In the genomic region with DNA sequence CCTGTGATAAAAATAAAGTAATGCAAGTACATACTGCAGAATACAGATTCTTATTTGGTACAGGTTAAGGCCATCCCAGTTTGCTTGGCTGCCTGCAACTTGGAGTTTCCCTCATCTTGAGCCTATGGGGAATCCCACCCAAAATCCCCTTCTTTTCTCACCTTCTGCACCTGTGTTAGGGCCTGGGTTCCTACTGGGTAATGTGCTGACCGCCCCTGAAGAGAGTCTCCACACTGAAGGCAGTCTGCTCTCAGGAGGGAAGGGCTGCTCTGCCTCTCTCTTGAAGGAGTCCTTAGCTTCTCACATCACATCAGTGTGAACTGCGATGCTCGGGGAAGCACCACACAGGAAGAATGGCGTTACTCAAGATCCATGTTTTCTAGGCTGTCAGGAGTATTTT, we compare ENCODE assay signal across 20 mouse cellular contexts. TPM values are rescaled to one million over a fixed set of nuclear protein-coding genes. Genes with fewer than 3 reads are reported as not detected.
"Had no signal": no experiment of that assay in that cellular context is flagged by ENCODE, and none has a peak within 500 bp of the region (broad histone marks: within the 10 kb centered on the region; RNA-seq: fewer than 3 reads in every experiment).

No protein-coding gene starts in this region.

- H3K27ac ChIP-seq: limb, embryonic 10.5 days; limb, embryonic 13.5 days; liver, embryonic 12.5 days; liver, embryonic 15.5 days; lung, embryonic 15.5 days; midbrain, embryonic 10.5 days; midbrain, embryonic 13.5 days; stomach, postnatal 0 days had no signal

- H3K4me1 ChIP-seq: limb, embryonic 10.5 days; limb, embryonic 13.5 days; liver, embryonic 12.5 days; liver, embryonic 15.5 days; lung, embryonic 15.5 days; midbrain, embryonic 13.5 days had no signal

- DNase-seq: kidney, adult 9 months; kidney, postnatal 14 days; kidney, postnatal 4 days; liver; lung, adult 18-20 months; lung, postnatal 10 days; lung, postnatal 36 days; right cerebral cortex, postnatal 4 days; thymus, postnatal 25 days had no signal

- ATAC-seq: liver, embryonic 12.5 days; midbrain, embryonic 13.5 days had no signal

- H3K9me3 ChIP-seq: limb, embryonic 10.5 days; limb, embryonic 13.5 days; liver, embryonic 12.5 days; liver, embryonic 15.5 days; lung, embryonic 15.5 days; megakaryocyte, embryonic 14.5 days; midbrain, embryonic 10.5 days; midbrain, embryonic 13.5 days had no signal

- H3K27me3 ChIP-seq: limb, embryonic 13.5 days; liver, embryonic 12.5 days; liver, embryonic 15.5 days; lung, embryonic 15.5 days; megakaryocyte, embryonic 14.5 days; midbrain, embryonic 13.5 days had no signal

- H3K4me3 ChIP-seq: limb, embryonic 10.5 days; limb, embryonic 13.5 days; liver, embryonic 12.5 days; liver, embryonic 15.5 days; lung, embryonic 15.5 days; megakaryocyte, embryonic 14.5 days; midbrain, embryonic 10.5 days; midbrain, embryonic 13.5 days had no signal

RNA-seq across cellular contexts. Expression of a gene that starts 11.2 kb away (rescaled TPM):
- polyA plus RNA-seq: midbrain, postnatal 0 days; neural tube, embryonic 11.5 days had no signal
